Mouse (Mus musculus) limb, embryonic 11.5 days (tissue): ENCODE results near the gene Ifit3. TPM values are rescaled to one million over a fixed set of nuclear protein-coding genes. Genes with fewer than 3 reads are reported as not detected.
"Not testable (repeated sequence)": the region's sequence is repeated elsewhere in the genome, so short reads cannot be mapped to it uniquely, and the experiment has no call there.

Experiments
- ATAC-seq: fragments of 200-750 bp; cut with Nextera tagmentation; 2 replicates; pipeline ENCODE4 v1.8.0; 2017; ENCODE audit warnings: low read depth; ENCODE audit not compliant: insufficient number of reproducible peaks, low FRiP score, low TSS enrichment
- DNase-seq: peaks from one replicate; pipeline ENCODE4 v3.0.0-alpha.2; 2015; ENCODE audit warnings: low spot score
- H3K27ac ChIP-seq: fragments of 300-500 bp; sonication (generic); replicated peaks from 2 replicates; pipeline ENCODE4 v1.5.1; 2014; ENCODE audit warnings: low read depth, mild to moderate bottlenecking, low read length
- H3K27me3 ChIP-seq: fragments of 300-500 bp; sonication (generic); 2 replicates; pipeline ENCODE4 v1.6.1; 2014; ENCODE audit warnings: mild to moderate bottlenecking, low read length, mixed read lengths; ENCODE audit not compliant: control insufficient read depth, insufficient read depth
- H3K36me3 ChIP-seq: fragments of 300-500 bp; sonication (generic); 2 replicates; pipeline ENCODE4 v1.6.1; 2014; ENCODE audit warnings: mild to moderate bottlenecking, low read length, moderate library complexity, mixed read lengths; ENCODE audit not compliant: control insufficient read depth, insufficient read depth
- H3K4me1 ChIP-seq: fragments of 300-500 bp; sonication (generic); 2 replicates; pipeline ENCODE4 v1.6.1; 2014; ENCODE audit warnings: low read length, mixed read lengths; ENCODE audit not compliant: control insufficient read depth, insufficient read depth
- H3K4me2 ChIP-seq: fragments of 300-500 bp; sonication (generic); 2 replicates; pipeline ENCODE4 v1.6.1; 2014; ENCODE audit warnings: low read depth, mild to moderate bottlenecking, moderate library complexity; ENCODE audit not compliant: severe bottlenecking
- H3K4me3 ChIP-seq: fragments of 300-500 bp; sonication (generic); 2 replicates; pipeline ENCODE4 v1.5.1; 2014; ENCODE audit warnings: low read depth, low read length
- H3K9ac ChIP-seq: fragments of 300-500 bp; sonication (generic); 2 replicates; pipeline ENCODE4 v1.6.1; 2014; ENCODE audit warnings: mild to moderate bottlenecking, low read length
- H3K9me3 ChIP-seq: fragments of 300-500 bp; sonication (generic); 2 replicates; pipeline ENCODE4 v1.6.1; 2016; ENCODE audit warnings: low read length; ENCODE audit not compliant: control insufficient read depth
- WGBS: fragments of 180-500 bp; shearing (Covaris S2); extraction: QIAGEN DNeasy Blood & Tissue Kit; methylation state at CpG from one replicate; pipeline ENCODE4 v1.1.7; 2014; 5-methylcytosine and 5-hydroxymethylcytosine counted together
- polyA plus RNA-seq: library from polyadenylated mRNA; unstranded; fragments of >200 nt; fragmentation: Nextera tagmentation; extraction: Ambion mirVana; gene quantifications from 2 replicates; pipeline ENCODE4 v1.2.1, GENCODE M21; 2014

The Ifit3 gene
- polyA plus RNA-seq, 1 experiment from 2014 or later: 0.40 TPM

- H3K27me3 ChIP-seq: no peaks in the 10 kb centered on the region
- no peak overlapping the region for H3K4me3 ChIP-seq
- no peak overlapping the region for H3K4me2 ChIP-seq
- H3K27ac ChIP-seq: no peak overlapping the region
- H3K9ac ChIP-seq: no peak overlapping the region
- no peaks in the 10 kb centered on the region for H3K36me3 ChIP-seq
- DNase-seq (no peak), ATAC-seq (no peak)
- H3K9me3 ChIP-seq: no peaks in the 10 kb centered on the region
- no peaks in the 10 kb centered on the region for H3K4me1 ChIP-seq
Measured at GRCm38 (mm10) chr19:34596811-34597210, 13.5 kb downstream of the Ifit3 start.

GRCm38 (mm10) chr19:34598341-34598740, 15.0 kb downstream of the Ifit3 start:
- no peak for ATAC-seq
- H3K27me3 ChIP-seq: no peaks in the 10 kb centered on the region
- H3K4me3 ChIP-seq: no peak overlapping the region
- no peak overlapping the region for H3K9ac ChIP-seq
- no peak for DNase-seq
- H3K27ac ChIP-seq: no peak overlapping the region
- no peak overlapping the region for H3K4me2 ChIP-seq
- WGBS: 89% methylated on average over 2 of the region's 2 CpGs
- H3K9me3 ChIP-seq: no peaks in the 10 kb centered on the region
- H3K4me1 ChIP-seq: no peaks in the 10 kb centered on the region
- no peaks in the 10 kb centered on the region for H3K36me3 ChIP-seq

- H3K9ac ChIP-seq, ATAC-seq, H3K9me3 ChIP-seq, H3K36me3 ChIP-seq, DNase-seq, H3K4me2 ChIP-seq, H3K27ac ChIP-seq, H3K4me1 ChIP-seq, H3K4me3 ChIP-seq, H3K27me3 ChIP-seq: not testable (repeated sequence)
Measured at GRCm38 (mm10) chr19:34599250-34599649, 15.9 kb downstream of the Ifit3 start.

GRCm38 (mm10) chr19:34601888-34602287, 18.6 kb downstream of the Ifit3 start, which contains the start of gene Ifit1bl1:
Gene Ifit1bl1, minus strand, starts transcription at chr19:34601956.
- ATAC-seq, H3K4me1 ChIP-seq, H3K9me3 ChIP-seq, H3K27ac ChIP-seq, DNase-seq, H3K9ac ChIP-seq, H3K36me3 ChIP-seq, H3K4me3 ChIP-seq, H3K4me2 ChIP-seq, H3K27me3 ChIP-seq: not testable (repeated sequence)
- 44% methylated on average over 1 of the region's 1 CpGs for WGBS

- ATAC-seq: no peak
Measured at GRCm38 (mm10) chr19:34605472-34605871, 22.1 kb downstream of the Ifit3 start.

GRCm38 (mm10) chr19:34607237-34608051, 24.1 kb downstream of the Ifit3 start, which contains the start of gene Ifit3b:
Gene Ifit3b, plus strand, starts transcription at chr19:34607970.
- not testable (repeated sequence) for H3K9me3 ChIP-seq, ATAC-seq, H3K27me3 ChIP-seq, H3K9ac ChIP-seq, H3K4me3 ChIP-seq, H3K4me2 ChIP-seq, H3K4me1 ChIP-seq, H3K27ac ChIP-seq, H3K36me3 ChIP-seq, DNase-seq
- WGBS: 60% methylated on average over 4 of the region's 4 CpGs

More at GRCm38 (mm10) chr19:34605472-34605871, 22.1 kb downstream of the Ifit3 start:
- no peak for DNase-seq
- H3K4me1 ChIP-seq: no peaks in the 10 kb centered on the region
- no peak overlapping the region for H3K4me2 ChIP-seq
- WGBS: 86% methylated on average over 3 of the region's 3 CpGs
- H3K4me3 ChIP-seq: no peak overlapping the region
- H3K27me3 ChIP-seq: no peaks in the 10 kb centered on the region
- no peak overlapping the region for H3K27ac ChIP-seq
- no peak overlapping the region for H3K9ac ChIP-seq
- H3K36me3 ChIP-seq: no peaks in the 10 kb centered on the region
- H3K9me3 ChIP-seq: no peaks in the 10 kb centered on the region

- H3K9me3 ChIP-seq, DNase-seq, H3K36me3 ChIP-seq, H3K27me3 ChIP-seq, H3K9ac ChIP-seq, ATAC-seq, H3K4me2 ChIP-seq, H3K4me3 ChIP-seq, H3K27ac ChIP-seq, H3K4me1 ChIP-seq: not testable (repeated sequence)
- 84% methylated on average over 3 of the region's 3 CpGs for WGBS
Measured at GRCm38 (mm10) chr19:34610118-34610517, 26.8 kb downstream of the Ifit3 start.

DNA sequence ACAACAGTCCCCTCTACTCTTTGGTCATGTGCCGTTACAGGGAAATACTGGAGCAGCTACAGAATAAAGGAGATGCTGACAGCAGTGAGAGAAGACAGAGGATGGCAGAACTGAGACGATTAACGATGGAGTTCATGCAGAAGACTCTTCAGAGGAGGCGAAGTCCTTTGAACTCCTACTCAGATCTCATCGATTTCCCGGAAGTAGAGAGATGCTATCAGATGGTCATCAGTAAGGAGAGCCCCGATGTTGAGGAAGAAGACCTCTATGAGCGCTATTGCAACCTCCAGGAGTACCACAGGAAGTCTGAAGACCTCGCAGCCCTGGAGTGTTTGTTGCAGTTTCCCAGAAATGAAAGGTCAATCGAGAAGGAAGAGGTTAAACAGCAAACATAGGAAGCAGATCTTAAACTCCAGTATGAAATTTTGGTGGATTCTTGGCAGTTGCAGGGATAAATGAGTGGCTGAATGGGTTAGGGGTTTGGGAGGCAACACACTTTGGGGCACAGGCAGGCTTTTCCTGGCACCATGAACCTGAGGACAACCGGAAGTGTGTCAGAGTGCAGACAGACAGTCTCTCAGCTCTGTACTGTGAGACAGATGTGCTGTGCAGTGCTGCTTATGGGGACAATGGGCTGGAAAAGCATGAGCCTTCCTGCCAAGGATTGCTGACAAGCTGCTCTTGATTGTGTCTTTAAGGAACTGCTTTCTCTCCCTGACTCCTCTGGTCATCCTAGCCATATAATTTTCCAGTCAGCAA, 29.1 kb downstream of the Ifit3 start:
- H3K4me1 ChIP-seq, H3K4me3 ChIP-seq, H3K36me3 ChIP-seq, H3K9me3 ChIP-seq, H3K4me2 ChIP-seq, H3K27ac ChIP-seq, H3K9ac ChIP-seq, DNase-seq, ATAC-seq, H3K27me3 ChIP-seq: not testable (repeated sequence)
- 75% methylated on average over 4 of the region's 11 CpGs for WGBS
